Mouse (Mus musculus) 3134 (cell line): Measurements from ENCODE around the gene Rassf1.

ENCODE experiments used
- DNase-seq: peaks from one replicate; pipeline ENCODE4 v3.0.0-alpha.2; 2011; ENCODE audit warnings: low spot score; ENCODE audit not compliant: insufficient read length; ENCODE audit errors: extremely low read depth

Rassf1 gene

GRCm38 (mm10) chr9:107579023-107579900 is 27.9 kb downstream of the Rassf1 start:
- peak; percentile 62 for DNase-seq

GRCm38 (mm10) chr9:107580501-107581317 is 29.4 kb downstream of the Rassf1 start, which contains the start of gene Hyal3:
Gene Hyal3, plus strand, starts transcription at chr9:107580818.
- DNase-seq, result peak; percentile 88

DNA sequence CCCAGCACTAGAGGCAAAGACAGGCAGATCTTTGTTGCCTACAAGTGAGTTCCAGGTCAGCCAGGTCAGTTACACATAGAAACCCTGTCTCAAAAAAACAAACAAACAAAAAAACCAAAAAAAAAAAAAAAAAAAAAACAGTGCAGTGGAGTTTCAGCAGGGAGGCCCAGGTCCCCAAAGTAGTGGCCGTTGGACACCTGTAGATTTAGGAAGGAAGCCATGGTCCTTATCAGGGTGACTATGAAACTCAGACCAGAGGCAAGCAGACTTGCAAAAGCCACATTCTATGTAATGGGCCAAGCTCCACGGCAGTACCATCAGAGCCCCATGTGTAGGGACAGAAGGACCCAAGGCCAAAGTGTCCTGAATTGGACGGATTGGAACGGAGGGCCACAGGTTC is 30.2 kb downstream of the Rassf1 start:
- no peak for DNase-seq

- no peak for DNase-seq
Observed at GRCm38 (mm10) chr9:107582509-107583062, 31.2 kb downstream of the Rassf1 start.

GRCm38 (mm10) chr9:107583174-107583573 is 31.8 kb downstream of the Rassf1 start:
- no peak for DNase-seq

DNA sequence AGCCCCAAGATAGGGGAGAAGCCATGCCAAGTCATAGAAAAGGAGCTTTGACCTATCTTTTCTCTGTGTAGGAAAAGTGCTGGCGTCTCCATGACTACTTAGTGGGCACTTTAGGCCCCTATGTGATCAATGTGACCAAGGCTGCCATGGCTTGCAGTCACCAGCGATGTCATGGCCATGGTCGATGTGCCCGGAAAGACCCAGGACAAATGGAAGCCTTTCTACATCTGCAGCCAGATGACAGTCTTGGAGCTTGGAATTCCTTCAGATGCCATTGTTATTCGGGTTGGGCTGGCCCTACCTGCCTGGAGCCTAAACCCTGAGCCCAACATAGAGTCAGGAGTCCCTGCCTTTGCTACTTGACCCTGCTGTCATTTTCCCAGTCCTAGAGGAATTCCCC is 35.1 kb downstream of the Rassf1 start:
- no peak for DNase-seq

DNA sequence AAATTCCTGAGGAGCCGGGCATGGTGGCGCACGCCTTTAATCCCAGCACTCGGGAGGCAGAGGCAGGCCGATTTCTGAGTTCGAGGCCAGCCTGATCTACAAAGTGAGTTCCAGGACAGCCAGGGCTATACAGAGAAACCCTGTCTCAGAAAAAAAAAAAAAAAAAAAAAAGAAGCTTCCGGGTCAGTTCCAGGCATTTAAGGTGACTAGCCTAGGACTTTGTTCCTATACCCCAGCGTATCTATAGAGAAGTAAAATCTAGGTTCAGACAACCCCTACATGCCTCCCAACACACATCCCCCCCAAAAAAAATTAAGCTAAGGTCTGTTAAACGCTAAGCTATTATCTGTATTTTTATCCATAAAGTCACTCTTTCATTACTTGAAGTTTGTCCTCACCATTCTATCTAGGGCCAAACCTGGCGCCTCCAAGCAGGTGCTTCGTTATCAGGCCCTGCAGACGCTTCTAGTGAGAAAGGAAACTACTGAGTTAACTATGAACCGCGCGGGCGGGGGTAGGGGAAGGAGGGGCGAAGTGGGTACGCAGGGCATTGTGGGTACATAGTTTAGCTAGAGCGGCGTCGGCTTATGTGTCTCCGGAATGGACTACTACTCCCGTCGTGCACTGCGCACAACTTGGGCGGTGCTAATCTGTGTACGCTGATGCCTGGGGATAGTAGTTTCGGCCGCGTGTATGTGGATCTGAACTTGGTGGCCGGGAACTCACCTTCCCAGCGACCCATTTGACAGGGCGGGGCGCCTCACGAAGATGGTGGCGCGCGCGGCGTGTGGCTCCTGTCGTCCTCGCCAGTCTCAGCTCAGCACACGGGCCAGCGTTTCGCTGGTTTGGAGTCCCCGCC is 35.8 kb downstream of the Rassf1 start, which contains the start of gene Ifrd2:
Gene Ifrd2 (plus strand): TSS at position 669 of the 859 bp plus-strand sequence.
- peak; percentile 94 for DNase-seq

DNA sequence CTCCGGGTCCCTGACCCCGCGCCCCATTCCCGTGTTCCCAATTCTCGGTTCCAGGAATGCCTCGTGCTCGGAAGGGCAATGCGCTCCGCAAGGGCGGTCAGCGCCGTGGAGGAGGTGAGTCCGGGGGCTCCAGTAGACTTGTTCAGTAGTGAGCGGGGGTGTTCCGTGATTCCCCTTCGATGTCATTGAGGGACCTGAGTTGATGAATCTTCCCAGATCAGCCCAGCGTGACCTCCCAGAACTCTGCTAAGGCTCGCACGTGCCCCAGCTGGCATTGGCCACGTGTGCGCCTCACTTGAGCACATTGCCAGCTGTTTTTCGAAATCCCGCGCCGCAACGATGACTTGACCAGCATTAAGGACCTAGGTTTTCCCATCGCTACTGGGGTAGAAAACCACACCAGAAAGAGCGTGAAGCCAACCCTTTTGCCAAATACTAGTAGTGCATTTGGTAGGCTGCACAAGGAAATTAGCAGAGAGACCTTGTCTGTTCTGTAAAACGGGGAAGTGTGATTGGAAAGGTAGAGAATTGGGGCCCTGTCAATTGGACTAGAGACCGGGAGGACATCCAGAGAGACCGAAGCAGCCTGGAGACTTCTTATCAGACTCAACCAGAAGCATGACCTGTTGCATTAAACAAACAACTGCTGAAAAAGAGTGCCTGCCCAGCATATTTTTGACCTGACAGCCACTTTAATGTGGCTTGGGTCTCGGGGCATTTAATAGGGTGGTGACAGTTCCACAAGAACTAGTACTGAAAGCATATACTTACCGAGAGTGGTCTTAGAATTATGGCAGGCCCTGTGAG is 36.7 kb downstream of the Rassf1 start:
- no peak for DNase-seq

DNA sequence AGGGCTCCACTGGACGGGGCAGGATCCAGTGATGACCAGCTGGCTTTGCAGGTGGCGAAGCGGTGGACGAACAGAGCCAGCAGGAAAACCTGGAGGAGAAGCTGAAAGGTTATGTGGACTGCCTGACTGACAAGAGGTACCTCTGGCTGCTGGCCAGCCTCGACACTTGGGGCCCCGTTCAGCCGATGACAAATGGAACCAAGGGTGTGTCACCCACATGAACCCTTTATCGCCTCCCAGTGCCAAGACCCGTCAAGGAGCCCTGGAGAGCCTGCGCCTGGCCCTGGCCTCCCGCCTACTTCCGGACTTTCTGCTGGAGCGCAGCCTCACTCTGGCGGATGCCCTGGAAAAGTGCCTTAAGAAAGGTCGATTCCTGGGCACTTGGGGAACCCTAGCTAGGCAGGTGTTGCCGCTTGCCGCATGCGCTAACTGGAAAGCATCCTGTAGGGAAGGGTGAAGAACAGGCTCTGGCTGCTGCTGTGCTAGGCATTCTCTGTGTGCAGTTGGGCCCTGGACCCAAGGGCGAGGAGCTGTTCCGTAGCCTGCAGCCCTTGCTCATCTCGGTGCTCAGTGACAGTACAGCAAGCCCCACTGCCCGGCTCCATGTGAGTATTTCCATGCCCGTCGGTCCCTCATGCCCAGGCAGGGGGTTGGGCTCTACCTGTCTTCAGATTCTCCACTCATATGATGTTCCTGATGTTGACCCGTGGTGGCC is 38.9 kb downstream of the Rassf1 start:
- DNase-seq, result no peak

GRCm38 (mm10) chr9:107590773-107591060 is 39.4 kb downstream of the Rassf1 start:
- no peak for DNase-seq

DNA sequence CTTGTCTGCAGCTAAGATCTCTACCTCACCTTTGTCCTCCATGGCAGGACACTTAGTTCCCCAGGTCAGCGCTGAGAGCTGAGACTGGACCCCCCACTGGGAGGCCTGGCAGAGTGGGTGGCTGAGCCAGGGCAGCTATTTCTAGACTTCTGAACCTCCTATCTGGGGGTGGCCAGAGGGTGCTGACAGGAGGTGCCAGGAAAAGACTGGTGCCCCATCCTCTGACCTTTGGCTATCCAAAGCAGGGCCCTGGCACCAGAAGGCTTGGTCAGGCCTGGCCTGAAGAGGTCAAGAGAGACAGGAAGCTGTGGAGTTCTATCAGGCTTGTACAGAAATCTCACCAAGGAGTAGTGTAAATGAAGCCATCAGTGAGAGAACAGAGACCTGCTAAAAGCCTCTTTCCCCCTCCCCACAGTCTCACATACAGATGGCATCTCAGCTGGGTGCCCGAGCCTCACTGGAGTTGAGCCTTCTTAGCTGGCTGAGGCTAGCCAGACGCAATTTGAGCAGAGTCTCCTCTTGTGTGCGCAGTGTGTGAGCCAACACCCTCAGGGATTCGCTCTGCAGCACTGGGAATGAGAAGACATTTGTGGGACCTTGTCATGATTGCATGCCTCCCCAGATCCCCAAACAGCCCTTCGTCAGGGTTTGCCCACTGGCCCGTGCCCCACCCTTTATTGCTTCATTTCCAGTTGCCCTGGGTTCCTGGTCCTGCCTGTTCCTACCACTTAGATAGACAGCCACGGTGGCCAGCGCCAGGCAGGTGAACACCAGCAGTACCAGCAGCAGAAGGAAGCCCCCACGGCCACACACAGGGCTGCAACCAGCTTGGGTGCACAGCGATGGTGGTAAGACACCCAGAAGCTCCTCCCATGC is 42.0 kb downstream of the Rassf1 start:
- no peak for DNase-seq

DNA sequence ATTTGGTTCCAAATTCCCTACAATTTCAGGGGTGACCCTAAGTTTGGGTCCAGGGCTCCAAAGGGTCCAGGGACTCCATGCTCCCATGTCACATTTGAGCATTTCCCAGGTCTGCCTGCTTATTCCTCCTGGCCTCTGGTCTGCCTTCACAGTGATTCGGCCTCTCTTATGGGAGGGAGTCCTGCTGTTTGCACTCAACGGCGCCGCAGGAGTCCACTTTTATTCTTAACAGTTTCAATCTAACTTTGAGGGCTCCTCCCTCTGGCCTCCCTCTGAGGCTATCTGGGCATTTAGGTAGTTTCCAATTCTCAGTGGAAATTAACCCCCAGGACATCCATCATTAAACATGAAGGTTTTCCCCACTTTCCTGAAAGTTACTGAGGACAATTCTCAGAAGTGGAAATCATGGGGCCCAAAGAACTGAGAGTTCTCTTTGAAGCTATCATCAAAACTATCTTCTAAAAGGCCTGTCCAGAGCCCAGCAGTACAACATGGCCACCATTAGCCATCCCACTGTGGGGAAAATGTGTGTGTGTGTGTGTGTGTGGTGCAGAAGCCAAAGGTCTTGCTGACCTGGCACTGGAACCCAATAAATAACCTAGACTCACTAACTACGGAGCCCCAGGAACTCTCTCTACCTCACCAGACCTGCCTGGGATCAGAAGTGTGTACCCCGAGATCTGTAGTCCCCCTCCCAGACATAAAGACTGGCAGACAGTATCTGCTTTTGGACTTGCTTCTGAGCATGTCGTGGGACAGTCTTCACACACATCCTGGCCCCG is 43.1 kb downstream of the Rassf1 start:
- no peak for DNase-seq

GRCm38 (mm10) chr9:107596619-107597569 is 45.5 kb downstream of the Rassf1 start:
- no peak for DNase-seq

- DNase-seq, result no peak
Observed at GRCm38 (mm10) chr9:107598385-107598784, 47.0 kb downstream of the Rassf1 start.

- no peak for DNase-seq
Observed at GRCm38 (mm10) chr9:107599433-107599832, 48.1 kb downstream of the Rassf1 start.

GRCm38 (mm10) chr9:107599842-107600241 is 48.5 kb downstream of the Rassf1 start:
- no peak for DNase-seq
